Mouse (Mus musculus) bone marrow, adult 2 months (tissue): ENCODE data around the gene Sirt2. TPM values are rescaled to one million over a fixed set of nuclear protein-coding genes. Genes with fewer than 3 reads are reported as not detected.
A peak's percentile ranks its signal among the peaks of the same experiment; 100 is the strongest.

Experiments used
- H3K27ac ChIP-seq: fragments of 200-500 bp; 2 replicates; pipeline ENCODE4 v1.5.1; 2012; ENCODE audit warnings: low read depth, mild to moderate bottlenecking, control low read depth, inconsistent platforms, low read length; ENCODE audit not compliant: control insufficient read depth, poor library complexity, insufficient read depth
- H3K4me1 ChIP-seq: fragments of 200-500 bp; 2 replicates; pipeline ENCODE4 v1.6.1; 2011; ENCODE audit warnings: low read length; ENCODE audit not compliant: control insufficient read depth, insufficient read depth
- H3K4me3 ChIP-seq: fragments of 200-500 bp; replicated peaks from 2 replicates; pipeline ENCODE3; 2011; ENCODE audit warnings: mild to moderate bottlenecking, low read depth, low read length, control low read depth; ENCODE audit not compliant: control insufficient read depth
- CTCF ChIP-seq: fragments of 200-500 bp; IDR thresholded peaks from 2 replicates; pipeline ENCODE4 v1.5.1; 2011; ENCODE audit warnings: low read length, control low read depth; ENCODE audit not compliant: control insufficient read depth, insufficient read depth
- POLR2A ChIP-seq: fragments of 200-500 bp; IDR thresholded peaks from 2 replicates; pipeline ENCODE4 v1.6.1; 2011; ENCODE audit warnings: low read depth, mild to moderate bottlenecking, control low read depth, low read length, borderline replicate concordance; ENCODE audit not compliant: control insufficient read depth
- whole genome bisulfite sequencing: fragments of 180-500 bp; shearing (Covaris S2); methylation state at CpG from one replicate; pipeline ENCODE4 v1.1.7; 2018; 5-methylcytosine and 5-hydroxymethylcytosine counted together
- polyA plus RNA-seq: library from polyadenylated mRNA; stranded (reverse); fragments of >200 nt; gene quantifications from 2 replicates; pipeline ENCODE4 v1.2.4, GENCODE M21; 2011; ENCODE audit warnings: low replicate concordance; ENCODE audit not compliant: missing spikeins, insufficient read depth, insufficient read length

Sirt2 gene
- polyA plus RNA-seq, 1 experiment, result 28.3 TPM

GRCm38 (mm10) chr7:28832137-28832536 is 65.6 kb downstream of the Sirt2 start:
- Histone ChIP-seq H3K4me1 (peaks cover 8% of the 10 kb centered on the region), H3K4me3 (no peak overlapping the region), H3K27ac (peak overlapping the region; percentile 65)
- TF ChIP-seq POLR2A (no peak), CTCF (no peak)
- WGBS, result 23% methylated on average over 6 of the region's 6 CpGs

- TF ChIP-seq CTCF, result no peak
- no peak for TF ChIP-seq POLR2A
- Histone ChIP-seq H3K4me1 (peaks cover 11% of the 10 kb centered on the region), H3K4me3 (no peak within 1 kb of the TSS), H3K27ac (peak within 1 kb of the TSS; percentile 28; the same call in 1 of the 2 replicates)
- 82% methylated on average over 6 of the region's 6 CpGs for WGBS
Measured at GRCm38 (mm10) chr7:28833723-28834347, 67.3 kb downstream of the Sirt2 start, which contains the start of gene Lgals4. TSS of gene Lgals4 (plus strand) at chr7:28833854.

GRCm38 (mm10) chr7:28836936-28837335 is 70.4 kb downstream of the Sirt2 start:
- no peak for TF ChIP-seq CTCF
- TF ChIP-seq POLR2A, result no peak
- Histone ChIP-seq H3K4me1 (peaks cover 5% of the 10 kb centered on the region), H3K27ac (no peak overlapping the region), H3K4me3 (no peak overlapping the region)
- WGBS, result 87% methylated on average over 5 of the region's 5 CpGs

Other genes starting within 250 kb of the Sirt2 start
- gene Ifnl3, start 243.9 kb upstream of the Sirt2 start, polyA plus RNA-seq, result not detected in 2 replicates
- gene Sycn, start 225.8 kb upstream of the Sirt2 start, polyA plus RNA-seq, result not detected in 2 replicates
- not detected in 2 replicates for gene Nccrp1, start 219.5 kb upstream of the Sirt2 start, polyA plus RNA-seq
- gene Samd4b, start 168.6 kb upstream of the Sirt2 start, polyA plus RNA-seq, result 5.4 and 25.2 TPM in 2 replicates
- gene Pak4, start 168.6 kb upstream of the Sirt2 start, polyA plus RNA-seq, result 6.1 and 13.6 TPM in 2 replicates
- gene Acp7, start 135.4 kb upstream of the Sirt2 start, polyA plus RNA-seq, result not detected in 2 replicates
- gene Fbxo27, start 73.9 kb upstream of the Sirt2 start, polyA plus RNA-seq, result 1.5 TPM in 1 of 2 replicates, not detected in the other
- 1.4 and 3.3 TPM in 2 replicates for gene Fbxo17, start 49.9 kb upstream of the Sirt2 start, polyA plus RNA-seq
- gene Mrps12, start 24.9 kb upstream of the Sirt2 start, polyA plus RNA-seq, result 46.5 and 85.1 TPM in 2 replicates
- 7.3 and 11.9 TPM in 2 replicates for gene Sars2, start 24.7 kb upstream of the Sirt2 start, polyA plus RNA-seq
- gene Ccer2, start 10.6 kb upstream of the Sirt2 start, polyA plus RNA-seq, result not detected in 2 replicates
- 7.9 and 12.1 TPM in 2 replicates for gene Nfkbib, start 777 bp downstream of the Sirt2 start, polyA plus RNA-seq
- gene Rinl, start 22.2 kb downstream of the Sirt2 start, polyA plus RNA-seq, result 29.1 and 94.3 TPM in 2 replicates
- 274 and 541 TPM in 2 replicates for gene Hnrnpl, start 41.8 kb downstream of the Sirt2 start, polyA plus RNA-seq
- gene Ech1, start 58.5 kb downstream of the Sirt2 start, polyA plus RNA-seq, result 64.4 and 98.5 TPM in 2 replicates
- gene Lgals4, start 67.1 kb downstream of the Sirt2 start, polyA plus RNA-seq, result 31.4 and 67.1 TPM in 2 replicates
- not detected in 2 replicates for gene Lgals7, start 97.1 kb downstream of the Sirt2 start, polyA plus RNA-seq
- gene Capn12, start 114.7 kb downstream of the Sirt2 start, polyA plus RNA-seq, result not detected in 2 replicates
- gene Actn4, start 195.6 kb downstream of the Sirt2 start, polyA plus RNA-seq, result 60.5 and 66.0 TPM in 2 replicates
- 184 and 225 TPM in 2 replicates for gene Eif3k, start 215.1 kb downstream of the Sirt2 start, polyA plus RNA-seq
- 43.0 and 111 TPM in 2 replicates for gene Map4k1, start 215.3 kb downstream of the Sirt2 start, polyA plus RNA-seq